ENCODE assay signal across 9 mouse cellular contexts in genomic region chr13:63524608-63525570, GRCm38 (mm10). TPM values are rescaled to one million over a fixed set of nuclear protein-coding genes. Genes with fewer than 3 reads are reported as not detected.
DNase-seq lines count a peak whose midpoint lies in the region; ATAC-seq lines count a peak whose summit lies in the region.
"Had no signal": no experiment of that assay in that cellular context is flagged by ENCODE, and none has a peak within 500 bp of the region (broad histone marks: within the 10 kb centered on the region; RNA-seq: fewer than 3 reads in every experiment).

No protein-coding gene starts in this region.

- no peak overlapping the region for H3K4me3 ChIP-seq in midbrain, embryonic 12.5 days
- no peak overlapping the region for H3K4me3 ChIP-seq in midbrain, embryonic 15.5 days
- no peak overlapping the region for H3K4me3 ChIP-seq in embryonic facial prominence, embryonic 12.5 days
- H3K4me3 ChIP-seq in intestine, embryonic 15.5 days (replicated peaks), result no peak overlapping the region
- no peak overlapping the region for H3K4me3 ChIP-seq in stomach, embryonic 14.5 days (ENCODE audit: low read depth, low read length)

- no peak overlapping the region for H3K9ac ChIP-seq in midbrain, embryonic 12.5 days (replicated peaks)
- H3K9ac ChIP-seq in midbrain, embryonic 15.5 days, result no peak overlapping the region
- H3K9ac ChIP-seq in embryonic facial prominence, embryonic 12.5 days, result no peak overlapping the region
- no peak overlapping the region; the same call in 1 of the 2 replicates for H3K9ac ChIP-seq in intestine, embryonic 15.5 days
- H3K9ac ChIP-seq in stomach, embryonic 14.5 days (replicated peaks; ENCODE audit: low read depth, low read length), result no peak overlapping the region; the same call in 1 of the 2 replicates

- no peak for ATAC-seq in midbrain, embryonic 12.5 days (ENCODE audit: low FRiP score, low read depth)
- ATAC-seq in midbrain, embryonic 15.5 days (replicated peaks), result no peak
- no peak for ATAC-seq in embryonic facial prominence, embryonic 12.5 days (ENCODE audit: insufficient number of reproducible peaks, insufficient read depth, low FRiP score, low TSS enrichment)
- ATAC-seq in intestine, embryonic 15.5 days, result peak; percentile 48
- peak; percentile 68 for ATAC-seq in stomach, embryonic 14.5 days (ENCODE audit: insufficient number of reproducible peaks, insufficient read depth, low FRiP score, low read depth)

- H3K9me3 ChIP-seq in midbrain, embryonic 12.5 days, result no peaks in the 10 kb centered on the region
- H3K9me3 ChIP-seq in midbrain, embryonic 15.5 days, result no peaks in the 10 kb centered on the region
- H3K9me3 ChIP-seq in embryonic facial prominence, embryonic 12.5 days, result no peaks in the 10 kb centered on the region
- no peaks in the 10 kb centered on the region for H3K9me3 ChIP-seq in intestine, embryonic 15.5 days
- no peaks in the 10 kb centered on the region for H3K9me3 ChIP-seq in stomach, embryonic 14.5 days (ENCODE audit: control insufficient read depth, low read depth, low read length)

- H3K4me2 ChIP-seq in midbrain, embryonic 12.5 days (replicated peaks), result no peak overlapping the region
- no peak overlapping the region for H3K4me2 ChIP-seq in midbrain, embryonic 15.5 days
- 0 out of 2 replicates have a peak overlapping the region, but pooled peaks have one; percentile 1 for H3K4me2 ChIP-seq in embryonic facial prominence, embryonic 12.5 days (replicated peaks)
- peak overlapping the region; percentile 9; the same call in 1 of the 2 replicates for H3K4me2 ChIP-seq in intestine, embryonic 15.5 days (replicated peaks)
- H3K4me2 ChIP-seq in stomach, embryonic 14.5 days (replicated peaks; ENCODE audit: low read depth, low read length), result no peak overlapping the region

- H3K4me1 ChIP-seq in midbrain, embryonic 12.5 days, result peaks cover 38% of the 10 kb centered on the region
- H3K4me1 ChIP-seq in midbrain, embryonic 15.5 days, result peaks cover 32% of the 10 kb centered on the region
- H3K4me1 ChIP-seq in embryonic facial prominence, embryonic 12.5 days, result peaks cover 72% of the 10 kb centered on the region
- peaks cover 57% of the 10 kb centered on the region for H3K4me1 ChIP-seq in intestine, embryonic 15.5 days (replicated peaks)
- peaks cover 63% of the 10 kb centered on the region for H3K4me1 ChIP-seq in stomach, embryonic 14.5 days (ENCODE audit: control insufficient read depth, insufficient read depth, low read length)

- no peak for DNase-seq in thymus, postnatal 14 days
- DNase-seq in adrenal gland, postnatal 4 days (ENCODE audit: low spot score in 2 of 2), result no peak
- DNase-seq: right cerebral cortex, adult 18-20 months had no signal

- 69% methylated on average over 25 of the region's 25 CpGs for WGBS in midbrain, embryonic 12.5 days
- WGBS in midbrain, embryonic 15.5 days, result 65% methylated on average over 25 of the region's 25 CpGs
- WGBS in embryonic facial prominence, embryonic 12.5 days, result 46% methylated on average over 25 of the region's 25 CpGs
- WGBS in intestine, embryonic 15.5 days, result 39% methylated on average over 25 of the region's 25 CpGs
- WGBS in stomach, embryonic 14.5 days, result 30% methylated on average over 25 of the region's 25 CpGs

- no peaks in the 10 kb centered on the region for H3K27me3 ChIP-seq in midbrain, embryonic 12.5 days
- no peaks in the 10 kb centered on the region for H3K27me3 ChIP-seq in midbrain, embryonic 15.5 days (replicated peaks)
- no peaks in the 10 kb centered on the region for H3K27me3 ChIP-seq in embryonic facial prominence, embryonic 12.5 days
- H3K27me3 ChIP-seq in intestine, embryonic 15.5 days (replicated peaks), result no peaks in the 10 kb centered on the region
- no peaks in the 10 kb centered on the region for H3K27me3 ChIP-seq in stomach, embryonic 14.5 days (ENCODE audit: control insufficient read depth, insufficient read depth, low read length)

- H3K27ac ChIP-seq in midbrain, embryonic 12.5 days (replicated peaks), result peak overlapping the region; percentile 31; the same call in 1 of the 2 replicates
- no peak overlapping the region for H3K27ac ChIP-seq in midbrain, embryonic 15.5 days
- peak overlapping the region; percentile 82 for H3K27ac ChIP-seq in embryonic facial prominence, embryonic 12.5 days
- peak overlapping the region; percentile 80 for H3K27ac ChIP-seq in intestine, embryonic 15.5 days
- peak overlapping the region; percentile 93 for H3K27ac ChIP-seq in stomach, embryonic 14.5 days (ENCODE audit: low read length)
- H3K27ac ChIP-seq: macrophage had no signal

- peaks cover 63% of the 10 kb centered on the region for H3K36me3 ChIP-seq in midbrain, embryonic 12.5 days
- H3K36me3 ChIP-seq in midbrain, embryonic 15.5 days (replicated peaks), result peaks cover 26% of the 10 kb centered on the region; the same call in 1 of the 2 replicates
- H3K36me3 ChIP-seq in embryonic facial prominence, embryonic 12.5 days, result peaks cover 63% of the 10 kb centered on the region
- peaks cover 31% of the 10 kb centered on the region for H3K36me3 ChIP-seq in intestine, embryonic 15.5 days
- H3K36me3 ChIP-seq in stomach, embryonic 14.5 days (ENCODE audit: control insufficient read depth, insufficient read depth, low read length), result peaks cover 79% of the 10 kb centered on the region

RNA-seq across cellular contexts. Expression of gene Fancc, which starts 27.8 kb away (rescaled TPM):
- polyA plus RNA-seq in midbrain, embryonic 12.5 days (2016; fragmentation: Nextera tagmentation; extraction: Ambion mirVana), result 23.5 and 24.8 TPM in 2 replicates
- 15.3 and 16.1 TPM in 2 replicates for polyA plus RNA-seq in midbrain, embryonic 15.5 days (2015; fragmentation: Nextera tagmentation; extraction: Ambion mirVana)
- polyA plus RNA-seq in embryonic facial prominence, embryonic 12.5 days (2016; fragmentation: Nextera tagmentation; extraction: Ambion mirVana), result 21.8 and 23.7 TPM in 2 replicates
- polyA plus RNA-seq in intestine, embryonic 15.5 days (2015; fragmentation: Nextera tagmentation; extraction: Ambion mirVana), result 17.1 and 17.7 TPM in 2 replicates
- polyA plus RNA-seq in stomach, embryonic 14.5 days (2014; fragmentation: Nextera tagmentation; extraction: Ambion mirVana), result 21.9 and 24.3 TPM in 2 replicates
- 10 to 100 TPM; 17.1 to 18.9 TPM for total RNA-seq in adrenal gland, postnatal 4 days (2021)

RNA-seq across cellular contexts. Expression of gene Ptch1, which starts 48.5 kb away (rescaled TPM):
- 18.6 and 24.5 TPM in 2 replicates for polyA plus RNA-seq in midbrain, embryonic 12.5 days (2016; fragmentation: Nextera tagmentation; extraction: Ambion mirVana)
- 15.5 and 15.7 TPM in 2 replicates for polyA plus RNA-seq in midbrain, embryonic 15.5 days (2015; fragmentation: Nextera tagmentation; extraction: Ambion mirVana)
- polyA plus RNA-seq in embryonic facial prominence, embryonic 12.5 days (2016; fragmentation: Nextera tagmentation; extraction: Ambion mirVana), result 24.9 and 29.2 TPM in 2 replicates
- polyA plus RNA-seq in intestine, embryonic 15.5 days (2015; fragmentation: Nextera tagmentation; extraction: Ambion mirVana), result 30.5 and 34.1 TPM in 2 replicates
- polyA plus RNA-seq in stomach, embryonic 14.5 days (2014; fragmentation: Nextera tagmentation; extraction: Ambion mirVana), result 71.5 and 79.8 TPM in 2 replicates
- 10 to 100 TPM; 80.5 to 82.9 TPM for total RNA-seq in adrenal gland, postnatal 4 days (2021)

Comparison
In these comparisons a context has a peak if more than half of its experiments do, and no peak if none do; other contexts are left out.
1. ATAC-seq: peak in intestine, embryonic 15.5 days (single experiment) and stomach, embryonic 14.5 days (single experiment); none in midbrain, embryonic 12.5 days (single experiment), midbrain, embryonic 15.5 days (single experiment) and embryonic facial prominence, embryonic 12.5 days (single experiment).
2. H3K4me2 ChIP-seq: peak in embryonic facial prominence, embryonic 12.5 days (single experiment) and intestine, embryonic 15.5 days (single experiment); none in midbrain, embryonic 12.5 days (single experiment), midbrain, embryonic 15.5 days (single experiment) and stomach, embryonic 14.5 days (single experiment).